Mouse (Mus musculus): ENCODE data around the gene Snx4. TPM values are rescaled to one million over a fixed set of nuclear protein-coding genes. Genes with fewer than 3 reads are reported as not detected.

The Snx4 gene
- total RNA-seq, 4 experiments from 2014 or later = 32.0 to 36.1 (median 32.4) TPM

DNA sequence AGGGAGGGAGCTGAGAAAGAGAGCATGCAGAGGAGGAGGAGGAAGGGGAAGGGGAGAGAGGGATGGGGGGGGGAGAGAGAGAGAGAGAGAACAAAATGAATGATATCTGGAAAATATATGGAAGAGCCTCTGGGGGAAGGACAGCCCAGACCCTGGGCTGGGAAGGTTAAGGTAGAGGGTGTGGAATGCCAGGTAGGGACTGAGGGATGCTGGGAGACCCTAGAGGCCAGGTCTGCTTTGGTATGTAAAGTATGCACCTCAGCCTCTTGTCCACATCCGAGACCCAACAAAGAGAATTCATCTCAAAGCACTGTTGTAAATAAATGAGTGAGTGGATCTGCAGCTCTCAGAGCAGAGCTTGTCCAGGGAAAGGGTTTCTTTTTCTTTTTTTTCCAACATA is 91.1 kb downstream of the Snx4 start:
- no peak for DNase-seq (ENCODE audit: low spot score in 2 of 2)

DNA sequence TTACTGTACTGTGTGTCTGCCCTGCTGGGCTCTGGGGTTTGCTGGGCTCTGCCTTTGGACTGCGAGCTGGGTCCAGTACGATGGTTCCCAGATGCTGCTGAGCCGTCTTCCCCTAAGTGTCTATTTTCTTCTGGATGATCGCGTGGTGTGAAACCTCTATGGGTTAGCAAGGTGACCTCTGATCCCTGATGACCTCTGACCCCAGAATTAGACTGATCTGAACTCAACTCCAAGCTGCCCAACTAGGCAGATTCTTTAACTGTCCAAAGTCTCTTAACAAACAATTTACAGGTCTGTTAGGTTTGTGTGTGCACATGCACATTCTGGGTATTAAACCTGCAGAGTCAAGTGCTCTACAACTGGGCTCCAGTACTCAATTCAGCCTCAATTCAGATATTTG is 91.9 kb downstream of the Snx4 start:
- DNase-seq (ENCODE audit: low spot score in 2 of 2) = no peak

DNA sequence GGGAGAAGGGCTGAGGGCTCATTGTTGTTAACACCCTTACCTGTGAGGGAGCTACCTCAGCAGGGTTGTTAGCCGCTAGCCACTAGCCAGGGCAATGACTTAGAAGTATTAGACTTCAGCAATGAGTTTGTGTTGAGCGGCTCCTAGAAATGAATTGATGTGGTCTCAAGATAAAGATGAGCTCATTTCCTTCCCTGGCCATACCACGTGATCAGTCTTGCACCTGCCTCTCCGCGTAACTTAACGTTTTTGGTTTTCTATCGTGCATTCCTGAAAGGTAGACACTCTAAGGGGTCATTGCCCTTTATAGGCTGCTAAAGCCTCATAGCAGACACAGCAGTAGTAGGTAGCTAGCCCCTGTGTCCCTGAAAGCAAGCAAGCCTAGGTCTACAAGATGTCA is 92.4 kb downstream of the Snx4 start:
- no peak for DNase-seq (ENCODE audit: low spot score in 2 of 2)

DNA sequence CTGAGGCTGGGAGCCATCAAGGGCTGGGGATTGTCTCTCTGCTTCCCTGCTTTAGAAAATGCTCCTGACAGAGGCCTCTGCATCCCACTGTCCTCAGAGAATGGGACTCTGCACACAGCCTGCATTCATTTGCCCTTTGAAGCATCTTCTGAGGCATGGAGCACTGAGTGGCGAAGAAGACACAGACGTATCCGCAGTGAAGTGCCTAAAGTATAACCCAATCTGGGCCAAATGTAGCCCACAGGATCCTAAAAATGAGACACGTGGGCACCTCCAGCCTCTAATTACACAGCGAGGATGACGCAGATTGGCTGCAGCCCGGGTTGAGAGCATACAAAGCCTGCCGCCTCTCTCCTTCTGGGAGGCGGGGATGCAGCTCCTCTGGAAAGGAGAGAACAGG is 93.1 kb downstream of the Snx4 start:
- DNase-seq (ENCODE audit: low spot score in 2 of 2) = peak; percentile 49 to 81

DNA sequence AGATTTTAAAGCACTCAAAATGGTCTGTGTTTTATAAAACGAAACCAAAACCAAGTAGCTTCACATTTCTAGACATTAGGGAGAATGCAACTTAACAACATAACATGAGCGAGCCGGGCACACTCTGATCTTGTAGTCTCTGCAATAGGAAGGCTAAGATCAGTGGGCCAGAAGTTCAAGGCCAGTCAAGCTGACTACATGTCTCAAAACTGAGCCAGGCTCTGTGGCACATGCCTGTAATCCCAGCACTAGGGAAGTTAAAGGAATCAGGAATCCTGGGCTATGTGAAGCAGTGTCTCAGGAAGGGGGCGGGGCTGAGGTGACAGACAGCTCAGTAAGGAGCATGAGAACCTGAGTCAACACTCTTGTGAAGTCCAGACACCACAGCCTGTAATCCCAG is 93.6 kb downstream of the Snx4 start:
- DNase-seq (ENCODE audit: low spot score in 2 of 2) = peak in 1 of 2 experiments; percentile 33

DNA sequence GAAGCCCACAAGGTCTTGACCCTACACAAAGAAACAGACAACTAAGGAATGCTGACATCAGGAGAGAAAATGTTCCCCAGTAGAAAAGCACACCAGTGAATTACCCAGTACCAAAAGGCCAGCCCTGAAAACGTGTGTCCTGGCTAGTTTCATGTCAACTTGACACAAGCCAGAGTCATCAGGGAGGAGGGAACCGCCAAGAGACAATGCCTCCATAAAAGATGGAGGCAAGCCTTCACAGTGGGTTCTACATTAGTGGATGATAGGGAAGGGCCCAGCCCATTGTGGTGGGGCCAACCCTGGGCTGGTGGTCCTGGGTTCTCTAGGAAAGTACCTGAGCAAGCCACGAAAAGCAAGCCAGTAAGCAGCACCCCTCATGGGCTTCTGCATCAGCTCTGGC is 95.1 kb downstream of the Snx4 start:
- DNase-seq (ENCODE audit: low spot score in 2 of 2) = no peak

DNA sequence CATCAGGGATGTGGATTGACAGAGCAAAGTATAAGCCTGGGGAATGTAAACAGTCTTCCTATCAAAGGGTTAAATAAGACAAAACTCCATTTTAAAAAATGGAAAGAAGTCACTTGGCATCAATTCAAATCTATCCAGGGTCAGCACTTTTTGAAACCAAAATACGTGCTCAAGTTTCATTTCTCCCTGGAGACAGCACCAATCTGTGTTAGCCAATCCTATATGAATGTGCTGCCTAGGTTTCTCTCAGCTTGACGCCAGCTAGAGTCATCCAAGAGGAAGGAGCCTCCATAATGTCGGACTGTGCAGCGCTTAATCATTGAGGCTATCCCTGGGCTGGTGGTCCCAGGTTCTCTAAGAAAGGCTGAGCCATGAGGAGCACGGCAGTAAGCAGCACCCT is 95.9 kb downstream of the Snx4 start:
- DNase-seq (ENCODE audit: low spot score in 2 of 2) = no peak

Other genes starting within 250 kb of the Snx4 start
- 1 to 10 TPM; 3.1 to 6.3 (median 4.9) TPM for gene Iqcg, start 195.2 kb upstream of the Snx4 start, total RNA-seq (2022)
- 100 to 1,000 TPM; 315 to 399 (median 349) TPM for gene Rpl35a, start 195.0 kb upstream of the Snx4 start, total RNA-seq (2022)
- 10 to 100 TPM in 3 of 4 experiments, 1 to 10 TPM in 1; 9.2 to 14.9 (median 11.5) TPM for gene Lmln, start 188.9 kb upstream of the Snx4 start, total RNA-seq (2022)
- gene Osbpl11, start 66.4 kb upstream of the Snx4 start, total RNA-seq (2022) = 10 to 100 TPM; 14.8 to 18.9 (median 16.7) TPM
- 100 to 1,000 TPM; 160 to 197 (median 184) TPM for gene Zfp148, start 129.4 kb downstream of the Snx4 start, total RNA-seq (2022)

Data from left cerebral cortex, adult 8-10 months (tissue).